Mouse (Mus musculus) myocyte (in vitro differentiated cells): ENCODE data around the gene Pax5. TPM values are rescaled to one million over a fixed set of nuclear protein-coding genes. Genes with fewer than 3 reads are reported as not detected.

Experiments used
- H3K27me3 ChIP-seq: one replicate; pipeline ENCODE4 v1.6.1; 2011; ENCODE audit not compliant: control insufficient read depth, insufficient read depth, insufficient read length
- H3K36me3 ChIP-seq: one replicate; pipeline ENCODE4 v1.6.1; 2011; ENCODE audit not compliant: control insufficient read depth, insufficient read depth
- H3K4me2 ChIP-seq: one replicate; pipeline ENCODE4 v1.6.1; 2011; ENCODE audit warnings: low read depth, control low read depth
- H3K4me3 ChIP-seq: one replicate; pipeline ENCODE4 v1.5.1; 2011; ENCODE audit warnings: mild to moderate bottlenecking, control low read depth, moderate library complexity
- H3K79me2 ChIP-seq: one replicate; pipeline ENCODE4 v1.6.1; 2011; ENCODE audit not compliant: control insufficient read depth, insufficient read depth
- H3ac ChIP-seq: one replicate; pipeline ENCODE4 v1.6.1; 2011; ENCODE audit not compliant: control insufficient read depth, insufficient read length
- CEBPB ChIP-seq: IDR thresholded peaks from 2 replicates; pipeline ENCODE4 v1.6.1; 2011; ENCODE audit warnings: mild to moderate bottlenecking, moderate library complexity; ENCODE audit not compliant: poor library complexity, insufficient read depth, severe bottlenecking
- E2F4 ChIP-seq: IDR thresholded peaks from one replicate; pipeline ENCODE4 v1.6.1; 2011; ENCODE audit warnings: mild to moderate bottlenecking, control low read depth, moderate library complexity; ENCODE audit not compliant: insufficient read depth
- MAX ChIP-seq: IDR thresholded peaks from one replicate; pipeline ENCODE4 v1.6.1; 2011; ENCODE audit warnings: low read depth, mild to moderate bottlenecking, control low read depth
- MYOD1 ChIP-seq, 3 experiments: IDR thresholded peaks; one replicate each; pipeline ENCODE4 v1.6.1; 2011; ENCODE audit warnings: control low read depth in 2 of 3, low read depth in 2 of 3, mild to moderate bottlenecking in 2 of 3, moderate library complexity in 1 of 3; ENCODE audit not compliant: insufficient read length in 2 of 3, control insufficient read depth in 1 of 3
- MYOG ChIP-seq, 3 experiments: IDR thresholded peaks; one replicate each; pipeline ENCODE4 v1.6.1; 2011; ENCODE audit warnings: control low read depth in 2 of 3, low read depth in 2 of 3, mild to moderate bottlenecking in 2 of 3; ENCODE audit not compliant: insufficient read length in 2 of 3, control insufficient read depth in 1 of 3, insufficient read depth in 1 of 3
- POLR2A ChIP-seq: IDR thresholded peaks from one replicate; pipeline ENCODE4 v1.6.1; 2011; ENCODE audit warnings: low read depth, mild to moderate bottlenecking, control low read depth, moderate library complexity; ENCODE audit not compliant: insufficient read length
- POLR2AphosphoS2 ChIP-seq: IDR thresholded peaks from one replicate; pipeline ENCODE4 v1.6.1; 2011; ENCODE audit warnings: low read depth, control low read depth; ENCODE audit not compliant: insufficient read length
- REST ChIP-seq: IDR thresholded peaks from one replicate; pipeline ENCODE4 v1.6.1; 2011; ENCODE audit warnings: mild to moderate bottlenecking, control low read depth, moderate library complexity; ENCODE audit not compliant: insufficient read depth, insufficient read length
- SRF ChIP-seq: IDR thresholded peaks from one replicate; pipeline ENCODE4 v1.6.1; 2011; ENCODE audit warnings: low read depth; ENCODE audit not compliant: control insufficient read depth, insufficient read length
- TCF12 ChIP-seq: IDR thresholded peaks from one replicate; pipeline ENCODE4 v1.6.1; 2011; ENCODE audit warnings: mild to moderate bottlenecking, control low read depth; ENCODE audit not compliant: poor library complexity, insufficient read depth, severe bottlenecking
- TCF3 ChIP-seq: IDR thresholded peaks from one replicate; pipeline ENCODE4 v1.6.1; 2011; ENCODE audit warnings: low read depth, control low read depth; ENCODE audit not compliant: insufficient read length
- USF1 ChIP-seq: IDR thresholded peaks from one replicate; pipeline ENCODE4 v1.6.1; 2011; ENCODE audit warnings: low read depth, mild to moderate bottlenecking, control low read depth, moderate library complexity
- polyA plus RNA-seq: library from polyadenylated mRNA; unstranded; fragments of >200 nt; fragmentation: generic; extraction: Trizol; gene quantifications from one replicate; pipeline ENCODE4 v1.2.1, GENCODE M21; 2012; ENCODE audit warnings: missing spikeins

Gene Pax5
- polyA plus RNA-seq, 1 experiment: 0.01 TPM

DNA sequence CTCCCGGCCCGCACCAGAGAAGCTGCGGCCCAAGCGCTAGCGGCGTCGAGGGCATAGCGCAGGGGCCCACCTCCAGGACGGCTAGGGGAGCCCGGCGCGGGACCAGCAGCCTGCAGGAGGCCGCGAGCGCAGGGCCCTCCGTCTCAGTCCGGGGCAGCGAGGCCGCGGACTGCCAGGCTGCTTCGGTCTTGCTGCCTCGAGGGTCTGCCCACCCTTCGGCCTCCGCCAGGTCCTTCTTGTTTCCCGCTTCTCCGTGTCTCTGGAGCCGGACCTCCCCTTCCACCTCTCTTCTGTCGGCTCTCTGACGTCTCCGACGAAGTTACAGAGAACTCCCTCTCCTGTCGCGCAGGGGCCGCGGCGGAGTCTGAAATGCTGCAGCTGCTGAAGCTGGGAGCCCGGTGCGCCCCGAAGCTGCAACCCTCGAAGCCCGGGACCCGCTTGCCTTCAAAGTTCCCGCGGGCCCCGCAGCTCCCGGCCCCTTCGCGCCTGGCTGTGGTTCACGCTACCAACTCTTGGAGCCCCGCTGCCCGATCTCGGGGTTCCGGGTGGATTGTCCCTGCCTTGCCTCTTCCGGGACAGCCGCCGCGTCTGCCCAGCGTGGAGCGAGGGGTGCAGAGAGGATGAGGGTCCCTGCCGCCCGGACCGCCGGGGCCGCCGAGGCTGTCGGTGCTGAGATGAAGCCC is 6.5 kb downstream of the Pax5 start:
- no peak overlapping the region for H3ac ChIP-seq
- TF ChIP-seq TCF3: no peak
- no peak for TF ChIP-seq MYOD1 (IDR thresholded peaks at IDR 0.05; ENCODE audit: control insufficient read depth in 1 of 3, insufficient read length in 2 of 3, low read depth in 2 of 3)
- no peak for TF ChIP-seq SRF
- TF ChIP-seq TCF12: no peak
- TF ChIP-seq POLR2AphosphoS2: no peak
- TF ChIP-seq USF1: no peak
- TF ChIP-seq MYOG (IDR thresholded peaks at IDR 0.05; ENCODE audit: control insufficient read depth in 1 of 3, insufficient read depth in 1 of 3, insufficient read length in 2 of 3, low read depth in 2 of 3): no peak
- no peak for TF ChIP-seq E2F4
- no peak for TF ChIP-seq CEBPB
- TF ChIP-seq REST: no peak
- TF ChIP-seq POLR2A: no peak
- TF ChIP-seq MAX: no peak
- H3K36me3 ChIP-seq: no peaks in the 10 kb centered on the region
- H3K4me3 ChIP-seq: no peak overlapping the region
- H3K79me2 ChIP-seq: no peaks in the 10 kb centered on the region
- peaks cover 72% of the 10 kb centered on the region for H3K27me3 ChIP-seq
- H3K4me2 ChIP-seq: no peak overlapping the region

DNA sequence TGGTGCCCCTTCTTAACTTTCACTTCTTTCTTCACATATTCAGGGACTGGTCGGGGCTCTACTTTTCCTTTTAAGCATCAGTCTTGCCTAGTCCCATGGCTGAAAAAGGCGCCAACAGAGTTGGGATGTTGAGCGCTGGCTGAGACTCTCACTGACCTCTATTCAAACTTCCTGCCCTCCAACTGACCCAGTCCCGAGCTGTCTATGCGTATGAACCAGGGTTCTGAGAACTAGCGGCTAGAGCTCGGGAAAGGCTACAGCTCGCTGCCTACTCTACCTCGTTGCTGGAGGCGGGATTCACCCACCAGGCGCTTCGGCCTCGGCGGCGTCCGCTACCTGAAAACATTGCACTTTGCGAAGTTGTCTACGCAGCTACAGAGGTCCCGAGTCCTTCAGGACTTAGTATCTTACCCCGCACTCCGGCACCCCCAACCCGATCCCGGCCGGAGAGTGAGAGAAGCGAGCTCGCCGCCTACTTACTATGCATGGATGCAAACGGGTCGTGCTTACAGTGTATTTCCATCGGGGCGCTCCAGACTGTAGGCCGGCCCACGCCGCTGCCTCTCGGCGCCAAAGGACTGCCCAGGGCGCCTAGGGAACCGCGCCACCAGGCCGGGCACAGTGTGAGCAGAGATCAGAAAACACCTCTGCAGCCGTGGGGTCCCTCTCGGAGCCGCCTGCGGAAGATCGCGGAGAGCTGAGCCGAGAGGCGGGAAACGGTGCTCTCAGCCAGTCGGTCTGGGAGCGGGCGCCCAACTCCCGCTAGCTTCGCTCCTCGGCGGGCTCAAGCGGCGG is 7.2 kb downstream of the Pax5 start:
- no peak overlapping the region for H3K4me3 ChIP-seq
- H3K79me2 ChIP-seq: no peaks in the 10 kb centered on the region
- H3K27me3 ChIP-seq: peaks cover 75% of the 10 kb centered on the region
- H3K36me3 ChIP-seq: no peaks in the 10 kb centered on the region
- no peak overlapping the region for H3K4me2 ChIP-seq
- no peak overlapping the region for H3ac ChIP-seq
- TF ChIP-seq POLR2AphosphoS2 (no peak), TCF12 (no peak), REST (no peak), MYOD1 (IDR thresholded peaks at IDR 0.05; ENCODE audit: control insufficient read depth in 1 of 3, insufficient read length in 2 of 3, low read depth in 2 of 3) (no peak), CEBPB (no peak), SRF (no peak), POLR2A (no peak), MAX (no peak), MYOG (IDR thresholded peaks at IDR 0.05; ENCODE audit: control insufficient read depth in 1 of 3, insufficient read depth in 1 of 3, insufficient read length in 2 of 3, low read depth in 2 of 3) (no peak)

DNA sequence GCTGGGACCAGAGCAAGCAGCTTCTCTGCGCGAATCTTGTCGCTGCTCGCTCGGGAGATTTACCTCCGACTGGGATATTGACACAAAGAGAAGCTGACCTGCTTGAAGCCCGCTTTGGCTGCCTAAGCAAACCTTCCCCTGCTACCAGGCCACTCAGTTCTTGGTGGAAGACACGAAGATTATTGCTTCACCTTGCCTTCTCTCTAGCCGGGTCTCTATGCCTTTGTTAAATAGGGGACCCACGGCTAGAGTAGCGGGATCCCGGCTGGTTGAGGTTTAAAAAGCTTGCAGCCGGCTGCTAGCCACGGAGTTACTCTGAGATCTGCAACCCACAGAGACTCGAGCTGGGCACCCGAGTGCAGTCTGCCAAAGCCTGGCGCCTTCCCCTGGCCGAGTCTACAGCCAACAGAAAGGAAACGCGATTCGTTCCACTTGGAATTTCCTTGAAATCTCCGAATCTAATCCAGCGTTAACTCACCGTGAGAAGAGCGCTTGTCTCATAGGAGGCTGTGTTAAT is 8.2 kb downstream of the Pax5 start:
- Histone ChIP-seq H3K79me2 (no peaks in the 10 kb centered on the region), H3K4me2 (no peak overlapping the region), H3K4me3 (no peak overlapping the region), H3K36me3 (no peaks in the 10 kb centered on the region), H3K27me3 (peaks cover 70% of the 10 kb centered on the region), H3ac (no peak overlapping the region)
- TF ChIP-seq MYOG (IDR thresholded peaks at IDR 0.05; ENCODE audit: control insufficient read depth in 1 of 3, insufficient read depth in 1 of 3, insufficient read length in 2 of 3, low read depth in 2 of 3) (no peak), POLR2A (no peak), TCF12 (no peak), USF1 (no peak), E2F4 (no peak), REST (no peak), MYOD1 (IDR thresholded peaks at IDR 0.05; ENCODE audit: control insufficient read depth in 1 of 3, insufficient read length in 2 of 3, low read depth in 2 of 3) (no peak), POLR2AphosphoS2 (no peak), SRF (no peak)

DNA sequence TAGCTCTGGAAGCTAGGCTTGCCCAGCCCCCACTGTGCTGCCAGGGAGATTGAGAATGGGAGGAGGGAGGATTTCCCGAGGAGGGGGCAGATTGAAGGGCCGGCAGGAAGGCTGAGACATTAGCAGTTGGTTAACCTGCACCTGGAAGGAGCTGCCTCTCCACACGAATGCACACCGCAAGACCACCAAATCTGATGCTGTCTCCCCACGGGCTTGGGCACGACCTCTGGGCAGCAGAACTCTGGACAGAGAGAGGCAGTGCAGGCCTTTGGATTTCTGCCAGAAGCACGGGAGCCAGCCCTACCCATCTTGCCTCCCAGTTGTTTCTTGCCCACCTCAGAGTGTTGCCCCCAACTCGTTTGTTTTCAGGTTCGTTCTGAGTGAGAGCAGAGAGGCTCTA is 8.8 kb downstream of the Pax5 start:
- H3K79me2 ChIP-seq: no peaks in the 10 kb centered on the region
- H3ac ChIP-seq: no peak overlapping the region
- no peak for TF ChIP-seq POLR2AphosphoS2
- no peaks in the 10 kb centered on the region for H3K36me3 ChIP-seq
- H3K4me3 ChIP-seq: no peak overlapping the region
- H3K4me2 ChIP-seq: no peak overlapping the region
- peaks cover 64% of the 10 kb centered on the region for H3K27me3 ChIP-seq

DNA sequence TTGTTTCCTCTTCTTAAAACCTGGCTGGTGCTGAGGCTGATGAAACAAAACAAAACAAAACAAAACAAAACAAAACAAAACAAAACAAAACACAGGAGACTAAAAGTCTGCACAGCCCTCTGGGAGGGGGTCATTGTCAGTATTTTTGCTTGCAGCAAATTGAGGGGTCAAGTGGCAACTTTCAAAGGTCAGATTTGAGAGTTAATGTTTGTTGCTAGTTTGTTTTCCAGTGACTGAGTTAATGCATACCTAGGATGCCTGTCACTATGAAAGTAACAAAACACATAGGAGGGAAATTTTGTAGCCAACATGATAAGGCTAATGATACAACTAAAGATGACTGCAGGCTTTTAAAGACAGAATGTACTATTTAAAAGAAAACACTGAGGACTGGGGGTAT is 13.6 kb downstream of the Pax5 start:
- H3K79me2 ChIP-seq: no peaks in the 10 kb centered on the region
- H3ac ChIP-seq: no peak overlapping the region
- TF ChIP-seq MAX: no peak
- no peak for TF ChIP-seq TCF12
- TF ChIP-seq SRF: no peak
- no peak for TF ChIP-seq POLR2A
- TF ChIP-seq REST: no peak
- TF ChIP-seq CEBPB: no peak
- no peak overlapping the region for H3K4me2 ChIP-seq
- H3K27me3 ChIP-seq: peaks cover 52% of the 10 kb centered on the region
- no peak overlapping the region for H3K4me3 ChIP-seq
- H3K36me3 ChIP-seq: no peaks in the 10 kb centered on the region
